Mouse (Mus musculus) gastrocnemius, postnatal 25 days (tissue): ENCODE results near the gene Ess2. TPM values are rescaled to one million over a fixed set of nuclear protein-coding genes. Genes with fewer than 3 reads are reported as not detected.
"Not testable (repeated sequence)": the region's sequence is repeated elsewhere in the genome, so short reads cannot be mapped to it uniquely, and the experiment has no call there.

Experiments
- DNase-seq: peaks from one replicate; pipeline ENCODE4 v3.0.0; 2022
- long read RNA-seq, 2 experiments: library from polyadenylated mRNA; stranded (forward); transcript quantifications; one replicate each; pipeline ENCODE4 v2.0.0; 2021
- total RNA-seq, 2 experiments: library from RNA; stranded (reverse); gene quantifications; 1 replicate in 1 of 2; 2 replicates in 1 of 2; pipeline ENCODE4 v1.2.3; 2021

The Ess2 gene
- total RNA-seq = 1 to 10 TPM; 5.1 to 6.1 TPM
- long read RNA-seq, experiment 1, transcript Ess2-201 (10 exons, 2,821 nt) = major isoform, 8 of 11 reads
- long read RNA-seq, experiment 1, partial matches to known transcripts = 0 of 11 reads
- long read RNA-seq, experiment 1, other reads (novel, unspliced or antisense) = 2 of 11 reads
- long read RNA-seq, experiment 2, transcript Ess2-201 (10 exons, 2,821 nt) = major isoform, 9 of 15 reads
- long read RNA-seq, experiment 2, partial matches to known transcripts = 3 of 15 reads
- long read RNA-seq, experiment 2, other reads (novel, unspliced or antisense) = 0 of 15 reads

DNA sequence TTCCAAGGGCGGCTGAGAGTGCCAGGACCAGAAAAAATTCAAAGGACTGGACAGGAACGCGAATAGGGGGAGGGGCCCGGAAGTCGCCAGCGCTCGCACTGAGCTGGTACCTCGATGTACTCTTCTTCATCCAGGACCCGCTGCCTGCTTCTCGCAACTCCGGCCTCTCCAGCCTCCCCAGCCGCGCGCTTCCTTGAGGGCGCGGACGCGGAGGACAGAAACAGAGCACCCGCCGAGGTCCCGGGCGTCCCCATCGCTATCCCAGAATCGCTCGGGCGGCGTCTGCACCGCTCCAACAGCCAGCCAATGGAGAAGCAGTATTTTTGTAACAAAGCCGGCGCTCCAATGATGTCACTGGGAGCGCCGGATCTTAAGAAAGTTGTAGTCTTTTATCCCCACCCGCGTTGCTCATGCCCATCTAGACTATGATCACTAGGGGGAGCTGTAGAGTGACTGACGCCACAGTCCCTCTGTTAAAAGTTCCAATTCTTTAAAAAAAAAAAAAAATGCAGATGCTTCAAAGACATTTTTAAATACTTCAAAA lies at the start of gene Ess2:
Gene Ess2, minus strand, starts transcription at position 297 of the 544 bp plus-strand sequence.
- DNase-seq = peak; percentile 89

DNA sequence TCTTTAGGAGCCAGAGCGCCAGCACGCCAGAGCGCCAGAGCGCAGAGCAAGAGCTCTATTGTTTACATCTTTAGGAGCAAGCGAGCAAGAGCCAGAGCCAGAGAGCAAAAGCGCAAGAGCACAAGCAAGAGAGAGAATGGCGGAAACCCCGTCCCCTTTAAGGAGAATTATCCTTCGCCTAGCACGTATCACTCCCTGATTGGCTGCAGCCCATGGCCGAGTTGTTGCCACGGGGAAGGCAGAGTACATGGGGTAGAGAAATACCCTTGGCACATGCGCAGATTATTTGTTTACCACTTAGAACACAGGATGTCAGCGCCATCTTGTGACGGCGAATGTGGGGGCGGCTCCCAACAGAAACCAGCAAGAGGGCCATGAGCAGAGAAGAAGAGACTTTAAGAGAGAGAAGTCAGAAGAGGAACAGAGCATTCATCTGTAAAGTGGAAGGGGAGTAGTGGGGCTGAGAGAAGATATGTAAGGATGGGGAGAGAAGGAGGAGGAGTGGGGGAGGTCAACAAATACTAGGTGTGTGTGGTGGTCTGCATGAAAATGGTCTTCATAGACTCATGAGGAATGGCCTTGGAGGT lies 45.0 kb upstream of the Ess2 start:
- DNase-seq = not testable (repeated sequence)

DNA sequence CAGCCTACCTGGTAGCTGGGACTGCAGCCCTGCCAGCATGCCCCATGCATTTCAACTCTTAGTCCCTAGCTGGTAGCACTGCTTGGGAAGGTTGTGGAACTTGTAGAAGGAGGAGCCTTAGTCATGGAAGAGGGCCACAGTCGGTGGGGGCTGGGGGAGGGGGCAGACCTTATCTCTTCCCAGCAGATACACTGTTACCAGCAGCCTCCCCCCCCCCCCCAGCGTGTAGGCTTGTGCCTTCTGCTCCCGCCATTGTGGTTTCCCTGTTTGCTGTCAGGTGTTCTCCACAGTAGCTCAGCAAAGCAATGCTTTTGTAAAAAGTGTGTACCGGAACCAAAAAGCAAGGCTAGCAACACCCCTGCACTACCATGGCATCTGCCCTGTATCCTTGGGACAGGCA lies 40.5 kb upstream of the Ess2 start:
- no peak for DNase-seq

DNA sequence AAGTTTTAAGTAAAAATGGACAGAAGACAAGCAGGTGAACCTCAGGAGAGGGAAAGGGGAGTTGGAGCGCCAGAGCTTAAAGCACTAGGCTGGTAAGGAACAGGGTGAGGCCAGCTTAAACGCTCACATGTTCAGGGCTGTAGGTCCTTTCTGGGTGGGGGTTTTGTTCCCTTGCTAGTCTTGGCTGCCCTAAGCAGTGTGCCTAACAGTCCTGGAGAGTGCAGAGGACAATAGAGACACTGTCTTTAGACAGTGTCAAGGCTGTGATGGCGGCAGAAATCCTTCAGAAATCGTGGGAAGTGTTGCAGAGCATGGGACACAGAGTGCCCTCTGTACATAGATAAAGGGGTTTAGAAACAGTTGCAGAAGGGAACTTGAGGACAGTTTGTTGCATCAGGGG lies 38.9 kb upstream of the Ess2 start:
- no peak for DNase-seq

DNA sequence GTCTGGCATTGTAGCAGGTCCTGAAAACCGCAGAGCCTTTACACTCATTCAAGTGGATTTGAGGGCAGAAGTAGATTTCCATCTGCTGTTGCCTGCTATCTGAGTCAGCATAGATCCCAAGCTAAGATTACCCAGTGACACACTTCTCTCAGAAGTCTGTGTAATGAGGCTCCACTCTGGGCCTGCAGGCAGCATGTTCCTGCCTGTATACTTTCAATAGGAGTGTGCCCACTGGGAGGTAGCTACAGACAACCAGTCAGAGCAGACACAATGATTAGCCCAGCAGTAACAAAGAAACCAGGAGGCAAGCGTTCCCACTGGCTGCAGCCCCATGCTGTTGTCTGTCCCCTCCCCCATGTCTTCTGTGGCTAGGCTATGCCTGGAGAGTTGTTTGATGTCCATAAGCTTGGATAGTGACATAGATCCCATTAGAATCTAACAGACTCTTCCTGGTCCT lies 38.3 kb upstream of the Ess2 start:
- DNase-seq = no peak

DNA sequence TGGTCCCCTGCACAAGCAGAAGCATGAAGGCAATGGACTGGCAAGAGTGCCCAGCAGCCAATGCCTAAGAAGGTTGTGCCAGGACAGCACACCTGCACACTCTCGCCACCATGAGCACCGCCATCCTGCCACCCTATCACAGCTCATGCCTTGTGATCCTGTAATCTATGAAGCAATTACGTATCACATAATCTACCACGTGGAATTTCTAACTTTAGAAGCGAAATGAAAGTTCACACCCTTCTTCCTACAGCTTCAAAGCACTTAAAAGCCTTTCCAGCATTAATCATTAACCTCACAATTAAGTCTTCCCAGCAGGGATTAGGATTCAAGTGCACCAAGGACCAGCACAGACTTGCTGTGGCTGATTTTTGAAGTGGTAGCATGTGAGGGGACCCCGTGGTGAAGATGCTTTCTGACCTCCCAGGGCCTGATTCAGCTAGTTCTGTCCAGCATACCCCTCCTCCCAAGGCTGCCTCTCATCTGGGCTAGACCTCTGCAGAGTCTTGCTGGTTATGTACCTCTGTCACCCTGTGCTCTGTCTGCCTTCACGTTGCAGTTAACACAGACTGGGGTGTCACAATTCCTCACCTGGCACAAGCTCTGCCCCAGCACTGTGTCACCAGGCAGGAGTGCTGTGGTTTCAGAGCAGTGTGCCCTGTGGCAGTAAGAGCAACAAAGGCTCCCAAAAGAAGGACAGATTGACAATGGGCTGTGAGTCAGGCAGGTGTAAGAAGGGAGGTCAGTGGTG lies 34.1 kb upstream of the Ess2 start:
- DNase-seq = no peak

DNA sequence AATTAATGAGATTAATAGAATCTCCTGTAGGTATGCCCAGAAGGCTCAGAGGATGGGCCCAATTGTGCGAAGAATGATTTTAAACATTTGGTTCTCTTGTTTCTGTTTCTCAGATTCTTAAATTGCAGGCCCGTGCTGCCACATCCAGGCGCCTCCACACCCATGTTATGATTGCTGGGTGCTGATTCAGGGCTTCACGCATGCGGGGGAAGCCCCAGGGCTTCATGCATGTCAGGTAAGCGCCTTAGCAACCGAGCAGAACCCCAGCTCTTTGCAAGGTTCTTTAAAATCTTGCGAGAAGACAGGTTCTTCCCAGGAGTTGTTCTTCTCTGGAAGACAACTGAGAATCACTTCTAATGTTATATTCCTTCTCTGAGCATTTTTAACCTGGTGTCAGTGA lies 32.3 kb upstream of the Ess2 start:
- no peak for DNase-seq

DNA sequence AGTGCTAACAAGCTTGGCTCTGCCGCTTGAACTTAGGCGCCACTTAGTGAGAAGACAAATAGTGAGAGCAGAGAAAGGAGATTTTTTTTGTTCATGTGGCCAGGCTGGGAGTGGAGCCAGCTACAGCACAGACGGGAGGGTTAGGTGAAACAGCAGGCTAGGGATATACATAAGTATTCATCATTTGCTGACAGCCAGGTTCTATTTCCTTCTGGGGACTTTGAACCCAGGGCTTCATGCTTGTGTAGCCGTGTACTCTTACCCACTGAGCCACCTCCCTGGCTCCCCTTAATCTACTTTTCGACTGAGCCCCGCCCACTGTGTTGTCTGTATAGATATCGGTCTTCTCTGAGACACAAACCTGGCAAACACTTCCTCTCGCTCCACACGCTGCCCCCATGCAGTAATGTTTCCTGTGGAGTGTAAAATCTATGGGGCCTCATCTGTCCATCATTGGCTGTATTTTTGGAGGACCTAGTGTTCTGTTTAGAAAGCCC lies 28.2 kb upstream of the Ess2 start:
- no peak for DNase-seq

DNA sequence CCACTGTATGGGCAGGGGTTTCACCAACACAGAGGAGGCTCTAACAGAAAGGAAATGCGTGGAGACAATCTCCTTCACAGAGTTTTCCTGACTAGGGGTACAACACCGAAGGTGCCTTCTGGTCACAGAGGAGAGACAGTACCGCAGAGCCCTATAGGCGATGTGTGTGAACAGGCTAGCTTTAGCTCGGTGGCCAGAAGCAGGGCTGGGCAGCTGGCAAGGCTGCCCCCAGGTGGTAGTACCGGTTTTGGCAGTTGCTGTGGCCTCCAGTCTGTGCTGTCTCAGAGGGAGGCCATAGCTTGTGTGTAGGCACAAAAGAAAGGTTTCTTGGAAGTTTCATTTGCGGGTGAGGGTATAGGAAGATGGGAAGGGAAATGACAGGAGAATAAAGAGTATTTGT lies 27.7 kb upstream of the Ess2 start:
- peak; percentile 36 for DNase-seq

DNA sequence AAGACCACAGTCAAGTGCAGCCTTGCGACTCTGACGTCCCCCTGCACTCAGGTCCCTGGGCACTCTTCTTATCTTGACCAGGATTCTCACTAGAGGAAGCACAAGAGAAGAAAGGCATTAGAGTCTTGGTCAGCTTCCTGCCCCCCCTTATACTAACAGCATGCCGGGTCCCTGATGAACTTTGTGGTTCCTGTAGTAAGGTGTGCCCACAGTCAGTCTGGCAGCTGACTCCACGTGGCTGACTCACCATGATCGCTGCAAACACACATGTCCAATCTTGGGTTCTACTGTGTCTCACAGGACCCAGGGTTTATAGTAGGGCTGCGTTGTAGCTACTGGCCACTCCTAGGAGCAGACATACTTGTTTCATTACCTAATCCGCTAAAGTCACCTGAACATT lies 27.0 kb upstream of the Ess2 start:
- DNase-seq = no peak

DNA sequence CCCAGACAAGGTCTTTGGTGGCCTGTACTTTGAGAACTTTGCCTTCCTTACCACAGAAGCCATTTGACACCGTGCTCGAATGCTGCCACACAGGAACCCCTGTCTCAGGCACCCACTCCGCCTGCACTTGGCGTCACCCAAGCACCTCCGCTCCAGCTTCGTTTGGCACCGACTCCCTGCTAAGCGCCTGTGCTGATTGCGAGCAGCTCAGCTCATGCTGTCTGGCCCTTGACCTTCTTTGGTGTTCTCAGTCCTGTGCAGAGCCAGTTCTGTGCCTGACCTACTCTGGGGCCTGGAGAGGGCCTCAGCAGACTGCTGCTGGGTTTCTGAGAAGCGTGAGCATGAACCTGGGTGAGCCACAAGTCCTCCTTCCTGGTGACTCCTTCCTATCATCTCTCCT lies 25.6 kb upstream of the Ess2 start:
- no peak for DNase-seq

DNA sequence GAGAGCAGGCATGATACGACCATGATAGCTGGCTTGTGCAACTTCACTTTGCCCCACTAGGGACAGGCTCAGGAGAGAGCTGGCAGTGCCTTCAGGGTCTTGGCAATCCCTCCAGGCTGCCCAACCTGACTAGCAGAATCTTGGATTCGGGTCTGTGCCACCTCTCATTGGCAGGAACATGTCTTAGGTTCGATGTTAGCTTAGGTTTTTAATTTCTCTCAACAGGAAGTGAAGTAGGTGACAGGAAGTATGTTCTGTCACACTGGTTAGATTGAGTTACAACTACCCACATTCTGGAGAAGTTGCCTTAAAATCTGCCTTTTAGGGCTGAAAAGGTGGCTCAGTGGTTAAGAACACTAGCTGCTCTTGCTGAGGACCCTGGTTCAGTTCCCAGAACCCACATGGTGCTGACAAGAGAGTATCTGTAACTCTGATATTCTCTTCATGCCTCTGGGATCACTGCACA lies 23.3 kb upstream of the Ess2 start:
- DNase-seq = no peak

DNA sequence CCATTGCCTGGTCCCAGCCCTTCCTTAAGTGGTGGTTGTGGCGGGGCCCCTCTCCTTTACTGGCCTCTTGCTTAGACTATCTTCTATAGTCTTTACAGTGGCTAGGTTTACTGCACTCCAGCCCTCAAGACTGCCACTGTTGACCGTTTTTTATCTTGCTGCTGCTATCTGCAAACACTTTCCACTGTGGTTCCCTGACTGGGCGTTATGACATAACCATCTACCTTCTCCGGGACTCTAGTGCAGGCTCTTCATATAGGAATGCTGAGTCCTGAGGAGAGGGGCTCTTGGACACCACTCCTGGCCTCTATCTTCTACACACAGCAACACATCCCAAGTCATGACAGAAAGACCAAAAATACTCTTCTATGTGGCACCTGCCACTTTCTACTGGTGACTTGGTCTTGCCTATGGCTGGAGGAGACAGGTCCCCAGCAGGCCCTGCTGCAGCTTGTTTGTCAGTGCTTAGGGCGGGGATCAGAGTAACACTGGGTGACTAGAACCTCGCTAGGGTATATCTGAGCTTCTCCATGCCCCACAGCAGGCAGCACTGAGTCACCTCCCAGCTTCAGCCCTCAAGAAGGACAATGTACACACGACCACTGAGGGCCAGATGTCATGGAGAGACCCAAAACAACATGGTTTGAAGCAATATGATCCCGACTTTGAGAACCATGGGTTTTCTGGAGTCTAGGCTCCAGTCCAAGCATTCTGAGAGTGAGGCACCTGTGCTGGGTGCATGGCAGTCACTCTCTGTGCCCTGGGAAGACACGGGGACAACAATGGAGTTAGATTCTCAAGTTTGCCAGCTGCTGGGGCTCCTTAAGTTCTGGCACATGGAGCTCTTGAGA lies 22.7 kb upstream of the Ess2 start:
- DNase-seq = no peak

DNA sequence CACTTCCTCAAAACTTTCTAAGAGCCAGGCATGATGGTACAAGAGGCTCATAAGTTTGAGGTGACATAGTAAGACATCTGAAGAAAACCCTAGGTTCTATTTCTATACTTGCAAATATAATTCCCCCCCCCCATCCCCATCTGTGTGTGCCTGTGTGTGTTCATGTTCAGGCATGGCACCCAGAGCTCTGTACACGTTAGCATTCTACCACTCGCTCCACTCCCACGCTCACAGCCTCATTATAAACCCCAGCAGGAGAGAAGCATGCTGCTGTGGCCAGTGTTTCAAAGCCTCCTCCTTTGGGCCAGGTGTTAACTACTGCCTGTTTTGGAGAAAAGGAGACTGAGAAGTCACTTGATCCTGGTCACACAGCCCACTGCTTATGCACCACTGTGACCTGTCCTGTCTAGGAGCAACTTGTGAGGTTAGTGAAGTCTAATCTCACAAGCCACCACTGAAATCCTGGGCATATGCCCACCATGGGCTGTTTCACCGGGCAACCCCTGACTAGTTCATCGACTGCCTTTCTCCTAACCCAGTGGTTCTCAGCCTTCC lies 20.8 kb upstream of the Ess2 start:
- no peak for DNase-seq

DNA sequence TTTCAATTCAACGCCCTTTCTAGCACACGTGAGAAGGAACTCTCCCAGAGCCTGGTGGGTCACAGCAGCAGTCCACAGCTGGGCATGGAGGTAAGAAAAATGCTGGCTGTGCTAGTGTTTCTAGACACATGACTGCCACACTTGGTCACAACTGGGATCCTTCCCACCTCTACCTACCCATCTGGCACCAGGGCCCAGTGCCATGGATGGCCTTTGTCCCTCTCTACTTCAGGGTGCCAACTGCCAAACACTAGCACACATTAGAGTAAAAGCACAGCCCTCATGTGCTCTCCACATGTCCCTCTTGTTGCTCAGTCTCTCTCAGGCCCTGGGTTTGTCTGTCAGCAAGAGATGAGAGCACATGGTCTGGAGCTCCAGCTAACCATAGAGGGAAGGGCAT lies 18.5 kb upstream of the Ess2 start:
- DNase-seq = no peak

DNA sequence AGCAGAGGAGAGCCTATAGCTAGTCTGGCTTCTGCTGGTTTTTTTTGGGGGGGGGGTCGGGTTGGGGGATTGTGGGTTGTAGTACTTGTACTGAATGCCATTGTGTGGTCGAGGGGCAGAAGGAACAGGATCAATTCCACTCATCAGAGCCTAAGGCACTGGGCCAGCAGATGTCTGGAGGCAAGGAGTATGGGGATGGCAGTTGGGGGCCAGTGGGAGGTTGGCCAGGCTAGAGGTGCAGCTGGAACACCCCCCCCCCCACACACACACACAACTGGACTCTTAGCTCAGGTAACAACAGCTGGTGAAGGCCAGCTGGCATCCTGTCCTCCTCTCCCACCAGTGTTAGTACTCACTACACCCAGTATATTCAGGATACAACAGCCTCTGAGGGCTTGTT lies 18.1 kb upstream of the Ess2 start:
- no peak for DNase-seq

DNA sequence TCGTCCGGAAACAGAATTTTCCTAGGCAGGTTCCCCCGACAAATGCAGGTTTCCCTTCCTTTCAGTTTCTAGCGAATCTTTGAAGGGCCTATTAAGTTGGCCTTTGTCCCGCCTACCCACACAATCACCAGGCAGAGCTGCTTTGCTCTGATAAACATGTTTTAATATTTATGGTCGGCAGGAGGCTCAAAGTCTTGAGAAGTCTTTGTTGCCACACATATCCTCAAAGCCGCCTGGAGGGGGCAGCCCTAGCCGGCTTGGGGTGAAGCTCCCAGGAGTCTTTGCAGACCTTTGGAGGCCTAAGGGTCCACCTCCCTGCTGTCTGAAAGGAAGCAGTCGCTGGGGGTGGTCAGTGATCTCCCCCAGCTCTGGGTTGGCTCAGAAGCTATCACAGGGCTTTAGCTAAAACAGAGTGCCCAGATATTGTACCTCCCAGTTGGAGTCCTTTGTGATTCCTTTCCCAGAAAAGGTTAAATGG lies 17.5 kb upstream of the Ess2 start:
- peak; percentile 56 for DNase-seq

DNA sequence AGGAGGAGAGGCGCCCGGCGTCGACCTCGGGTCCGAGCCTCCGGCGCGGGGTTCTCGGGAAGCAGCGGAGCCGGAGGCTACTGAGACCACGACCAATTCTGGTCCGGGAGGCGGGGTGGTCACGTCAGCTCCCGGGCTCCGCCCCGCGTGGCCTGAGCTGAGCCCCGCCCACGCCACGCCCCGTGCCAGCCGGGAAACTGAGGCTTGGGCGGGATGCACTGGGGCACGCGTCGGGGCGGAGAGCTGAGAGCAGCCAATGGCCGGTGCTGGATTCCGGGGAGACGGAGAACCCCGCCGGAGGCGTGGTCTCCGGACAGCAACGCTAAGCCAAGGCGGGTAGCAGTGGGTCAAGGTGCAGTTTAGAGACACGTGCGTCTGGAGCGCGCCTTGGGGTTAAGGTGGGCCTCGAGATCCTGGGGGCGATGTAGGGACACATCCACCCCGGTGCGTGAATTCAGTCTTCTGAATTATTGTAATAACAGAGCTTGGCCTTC lies 17.0 kb upstream of the Ess2 start, which contains the start of gene Slc25a1:
Gene Slc25a1, minus strand, starts transcription at position 133 of the 494 bp plus-strand sequence.
- DNase-seq = peak; percentile 64

DNA sequence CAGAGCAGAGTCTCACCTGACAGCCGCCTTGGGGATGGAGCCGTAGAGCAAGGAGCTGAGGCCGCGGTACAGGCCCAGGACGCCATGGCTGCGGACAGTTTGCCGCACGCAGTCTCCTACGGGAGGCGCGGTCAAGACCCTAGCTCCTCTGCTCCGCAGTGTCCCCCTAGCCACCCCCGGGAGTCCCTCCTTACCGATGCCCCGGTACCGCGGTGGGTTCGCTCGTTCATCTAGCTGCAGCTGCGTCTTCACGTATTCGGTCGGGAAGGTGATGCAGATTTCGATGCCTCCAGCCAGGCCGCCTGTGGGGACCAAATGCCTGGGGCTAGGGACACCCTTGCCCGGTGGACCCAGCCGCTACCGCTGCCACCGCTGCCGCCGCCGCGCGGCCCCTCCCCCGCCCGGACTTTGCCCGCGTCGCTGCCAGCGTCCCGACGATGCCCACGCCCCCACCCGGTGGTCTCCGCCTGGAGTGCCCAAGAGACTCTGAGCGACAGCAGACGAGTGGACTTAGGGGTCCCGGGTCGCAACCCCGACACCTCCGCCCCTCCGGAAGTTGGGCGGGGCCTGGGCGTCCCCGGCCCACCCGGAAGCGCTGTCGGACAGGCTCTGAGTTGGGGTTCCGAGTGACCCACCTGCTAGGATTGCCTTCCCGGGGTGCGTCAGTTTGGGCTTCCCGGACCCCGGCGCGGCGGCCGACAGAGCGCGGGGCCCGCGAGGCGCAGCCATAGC lies 16.4 kb upstream of the Ess2 start:
- DNase-seq = peak; percentile 32

DNA sequence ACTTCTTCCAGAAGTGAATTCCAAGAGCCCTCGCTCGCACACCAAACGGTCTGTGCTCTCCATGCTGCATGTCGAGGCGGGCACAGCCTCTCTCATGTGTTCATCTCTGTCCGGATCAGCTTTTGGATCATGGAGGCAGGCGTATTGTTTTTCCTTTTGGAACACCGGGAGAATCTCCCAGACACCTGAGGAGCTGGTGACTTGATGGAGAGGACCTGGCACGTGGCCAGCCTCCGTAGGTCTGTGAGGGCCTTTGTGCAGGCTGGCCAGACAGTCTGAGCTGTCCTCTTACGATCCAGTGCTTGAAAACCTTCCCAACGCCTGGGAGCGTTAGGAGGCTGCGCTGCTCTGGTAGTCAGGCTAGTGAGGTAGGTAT lies 11.0 kb upstream of the Ess2 start:
- DNase-seq = peak; percentile 41
